Mouse (Mus musculus): ENCODE results near the gene Ugt1a9. TPM values are rescaled to one million over a fixed set of nuclear protein-coding genes. Genes with fewer than 3 reads are reported as not detected.

The Ugt1a9 gene
- not detected in 2 replicates for polyA plus RNA-seq (2012; rRNA removed)

GRCm38 (mm10) chr1:88070495-88070894 is at the start of gene Ugt1a9:
Gene Ugt1a9 (plus strand): TSS chr1:88070800.

GRCm38 (mm10) chr1:88055088-88055487 is 15.5 kb upstream of the Ugt1a9 start, which contains the start of gene Ugt1a10:
Gene Ugt1a10 (plus strand): TSS chr1:88055388.

GRCm38 (mm10) chr1:88087513-88087912 is 16.9 kb downstream of the Ugt1a9 start, which contains the start of gene Ugt1a8:
Gene Ugt1a8 (plus strand): TSS chr1:88087813.

GRCm38 (mm10) chr1:88094941-88095492 is 24.4 kb downstream of the Ugt1a9 start, which contains the start of gene Ugt1a7c:
Gene Ugt1a7c (plus strand): TSS chr1:88095062.

GRCm38 (mm10) chr1:88103019-88103418 is 32.4 kb downstream of the Ugt1a9 start, which contains the start of gene Ugt1a6b:
Gene Ugt1a6b (plus strand): TSS chr1:88103252.

GRCm38 (mm10) chr1:88134457-88135011 is 63.9 kb downstream of the Ugt1a9 start, which contains the start of gene Ugt1a6a:
Gene Ugt1a6a (plus strand): TSS chr1:88134809.

GRCm38 (mm10) chr1:88165711-88166110 is 95.1 kb downstream of the Ugt1a9 start, which contains the start of gene Ugt1a5:
Gene Ugt1a5 (plus strand): TSS chr1:88166012.

GRCm38 (mm10) chr1:88200456-88200855 is 129.9 kb downstream of the Ugt1a9 start, which contains the start of gene Ugt1a2:
Gene Ugt1a2 (plus strand): TSS chr1:88200601.

GRCm38 (mm10) chr1:88205294-88205922 is 134.8 kb downstream of the Ugt1a9 start, which contains the start of gene Dnajb3:
Gene Dnajb3 (minus strand): TSS chr1:88205782.

GRCm38 (mm10) chr1:88211812-88212211 is 141.2 kb downstream of the Ugt1a9 start, which contains the start of gene Ugt1a1:
Gene Ugt1a1 (plus strand): TSS chr1:88211959.

GRCm38 (mm10) chr1:88226670-88227379 is 156.2 kb downstream of the Ugt1a9 start, which contains the start of gene Mroh2a:
Gene Mroh2a (plus strand): TSS chr1:88226986.

Other genes starting within 250 kb of the Ugt1a9 start
- gene Dgkd, start 217.5 kb upstream of the Ugt1a9 start, polyA plus RNA-seq (2012; rRNA removed), result 60.5 and 61.1 TPM in 2 replicates
- gene Usp40, start 62.2 kb upstream of the Ugt1a9 start, polyA plus RNA-seq (2012; rRNA removed), result 20.3 and 20.4 TPM in 2 replicates
- gene Ugt1a10, start 15.4 kb upstream of the Ugt1a9 start, polyA plus RNA-seq (2012; rRNA removed), result not detected in 2 replicates
- not detected in 2 replicates for gene Ugt1a8, start 17.0 kb downstream of the Ugt1a9 start, polyA plus RNA-seq (2012; rRNA removed)
- 0.75 and 0.78 TPM in 2 replicates for gene Ugt1a7c, start 24.3 kb downstream of the Ugt1a9 start, polyA plus RNA-seq (2012; rRNA removed)
- gene Ugt1a6b, start 32.5 kb downstream of the Ugt1a9 start, polyA plus RNA-seq (2012; rRNA removed), result 0.28 and 1.0 TPM in 2 replicates
- gene Ugt1a6a, start 64.0 kb downstream of the Ugt1a9 start, polyA plus RNA-seq (2012; rRNA removed), result 1.7 and 2.5 TPM in 2 replicates
- not detected in 2 replicates for gene Ugt1a5, start 95.2 kb downstream of the Ugt1a9 start, polyA plus RNA-seq (2012; rRNA removed)
- gene Ugt1a2, start 129.8 kb downstream of the Ugt1a9 start, polyA plus RNA-seq (2012; rRNA removed), result not detected in 2 replicates
- 10.9 and 11.1 TPM in 2 replicates for gene Dnajb3, start 135.0 kb downstream of the Ugt1a9 start, polyA plus RNA-seq (2012; rRNA removed)
- 0.08 TPM in 1 of 2 replicates, not detected in the other for gene Ugt1a1, start 141.2 kb downstream of the Ugt1a9 start, polyA plus RNA-seq (2012; rRNA removed)
- gene Mroh2a, start 156.2 kb downstream of the Ugt1a9 start, polyA plus RNA-seq (2012; rRNA removed), result 0.17 and 0.27 TPM in 2 replicates
- gene Hjurp, start 206.8 kb downstream of the Ugt1a9 start, polyA plus RNA-seq (2012; rRNA removed), result 123 and 130 TPM in 2 replicates
- gene Trpm8, start 206.9 kb downstream of the Ugt1a9 start, polyA plus RNA-seq (2012; rRNA removed), result 0.32 and 0.80 TPM in 2 replicates

Data from central nervous system, embryonic 18 days (tissue).